Mouse (Mus musculus) adrenal gland, postnatal 10 days (tissue): ENCODE measurements around the gene Cpsf6. TPM values are rescaled to one million over a fixed set of nuclear protein-coding genes. Genes with fewer than 3 reads are reported as not detected.

Experiments
- DNase-seq: peaks from one replicate; pipeline ENCODE4 v3.0.0; 2021; ENCODE audit warnings: mixed read lengths
- total RNA-seq, 2 experiments: library from RNA; stranded (reverse); gene quantifications; 2 replicates each; pipeline ENCODE4 v1.2.3; 2021

The Cpsf6 gene
- total RNA-seq, 2 experiments from 2014 or later = 69.7 to 81.3 TPM

DNA sequence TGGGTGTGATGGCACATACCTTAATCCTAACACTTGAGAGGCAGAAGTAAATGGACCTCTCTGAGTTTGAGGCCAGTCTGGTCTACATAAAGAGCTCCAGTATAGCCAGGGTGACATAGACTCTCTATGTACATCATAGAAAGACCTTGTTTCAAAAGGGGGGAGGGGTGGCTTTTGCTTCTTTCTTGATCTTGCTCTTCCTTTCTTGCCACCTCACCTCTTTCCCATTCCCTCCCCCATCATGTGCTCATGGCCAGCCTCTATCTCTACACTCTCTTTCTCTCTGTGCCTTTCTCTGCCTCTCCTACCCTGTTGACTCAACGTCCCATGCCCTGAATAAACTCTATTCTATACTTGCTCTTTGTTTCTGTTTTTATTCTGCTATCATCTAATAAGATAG lies 6.4 kb upstream of the Cpsf6 start:
- DNase-seq = no peak

DNA sequence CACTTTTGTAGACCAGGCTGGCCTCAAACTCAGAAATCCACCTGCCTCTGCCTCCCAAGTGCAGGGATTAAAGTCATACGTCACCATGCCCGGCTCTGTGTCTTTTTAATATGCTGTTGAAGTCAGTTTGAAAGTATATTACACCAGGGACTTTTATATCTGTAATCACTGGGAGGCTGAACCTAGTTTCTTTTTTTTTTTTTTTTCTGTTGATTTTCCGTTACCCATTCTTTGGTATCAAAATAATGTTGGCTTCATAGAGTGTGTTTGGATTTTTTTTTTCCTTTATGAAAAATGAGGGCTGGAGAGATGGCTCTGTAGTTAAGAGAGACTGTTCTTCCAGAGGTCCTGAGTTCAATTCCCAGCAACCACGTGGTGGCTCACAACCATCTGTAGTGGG lies 5.6 kb upstream of the Cpsf6 start:
- DNase-seq = no peak

DNA sequence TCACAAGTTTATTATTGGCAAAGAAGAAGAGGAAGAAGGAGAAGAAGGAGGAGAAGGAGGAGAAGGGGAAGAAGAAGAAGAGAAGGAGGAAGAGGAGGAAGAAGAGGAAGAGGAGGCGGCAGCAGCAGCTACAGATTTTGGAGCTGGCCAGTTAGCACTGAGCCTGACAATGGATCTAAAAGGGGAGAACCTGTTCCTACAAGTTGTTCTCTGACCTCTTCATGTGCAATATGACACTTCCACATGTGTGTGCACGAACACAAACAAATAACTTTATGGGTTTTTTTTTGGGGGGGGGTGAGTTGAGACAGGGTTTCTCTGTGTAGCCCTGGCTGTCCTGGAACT lies 5.2 kb upstream of the Cpsf6 start:
- no peak for DNase-seq

DNA sequence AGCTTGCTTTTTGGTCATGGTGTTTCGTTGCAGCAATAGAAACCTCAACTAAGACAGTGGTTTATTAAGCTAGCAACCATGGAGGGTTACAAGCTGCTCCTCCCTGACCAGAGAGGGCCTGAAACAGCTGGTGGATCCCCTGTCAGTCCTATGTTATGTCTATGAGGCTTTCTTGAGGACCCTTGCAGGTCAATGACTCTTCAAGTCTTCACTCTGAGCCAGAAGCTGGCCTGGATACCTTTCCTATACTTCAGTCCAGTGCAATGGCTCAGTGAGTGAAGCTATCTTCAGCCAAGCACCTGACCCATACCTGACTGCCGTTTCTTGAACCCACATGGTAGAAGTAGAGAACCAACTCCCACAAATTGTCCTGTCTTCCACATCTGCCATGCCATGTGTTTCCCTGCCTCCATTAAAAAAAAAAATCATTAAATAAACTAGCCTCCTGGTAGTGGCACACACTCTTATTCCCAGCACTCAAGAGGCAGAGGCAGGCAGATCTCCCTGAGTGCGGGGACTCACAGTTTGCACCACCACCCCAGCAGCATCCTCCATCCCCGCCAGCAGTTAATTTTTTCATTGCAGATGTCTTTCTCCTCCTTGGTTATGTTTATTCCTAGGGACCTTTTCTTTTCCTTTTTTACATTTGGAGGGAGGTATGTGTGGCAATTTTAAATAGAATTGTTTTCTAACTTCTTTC lies 4.7 kb upstream of the Cpsf6 start:
- no peak for DNase-seq

DNA sequence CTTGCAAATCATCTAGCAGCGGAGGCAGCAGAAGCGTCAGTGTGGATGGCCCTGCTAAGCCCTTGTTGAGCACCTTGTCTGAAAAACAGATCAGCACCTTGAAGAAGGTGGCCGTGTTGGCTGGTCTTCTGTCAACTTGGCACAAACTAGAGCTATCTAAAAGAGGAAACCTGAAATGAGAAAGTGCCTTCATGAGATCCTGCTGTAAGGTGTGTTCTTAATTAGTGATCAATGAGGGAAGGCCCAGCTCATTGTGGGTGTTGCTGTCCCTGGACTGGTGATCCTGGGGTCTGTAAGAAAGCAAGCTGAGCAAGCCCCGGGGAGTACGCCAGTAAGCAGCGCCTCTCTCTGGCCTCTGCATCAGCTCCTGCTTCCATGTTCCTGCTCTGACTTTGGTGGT lies 4.1 kb upstream of the Cpsf6 start:
- DNase-seq = no peak

DNA sequence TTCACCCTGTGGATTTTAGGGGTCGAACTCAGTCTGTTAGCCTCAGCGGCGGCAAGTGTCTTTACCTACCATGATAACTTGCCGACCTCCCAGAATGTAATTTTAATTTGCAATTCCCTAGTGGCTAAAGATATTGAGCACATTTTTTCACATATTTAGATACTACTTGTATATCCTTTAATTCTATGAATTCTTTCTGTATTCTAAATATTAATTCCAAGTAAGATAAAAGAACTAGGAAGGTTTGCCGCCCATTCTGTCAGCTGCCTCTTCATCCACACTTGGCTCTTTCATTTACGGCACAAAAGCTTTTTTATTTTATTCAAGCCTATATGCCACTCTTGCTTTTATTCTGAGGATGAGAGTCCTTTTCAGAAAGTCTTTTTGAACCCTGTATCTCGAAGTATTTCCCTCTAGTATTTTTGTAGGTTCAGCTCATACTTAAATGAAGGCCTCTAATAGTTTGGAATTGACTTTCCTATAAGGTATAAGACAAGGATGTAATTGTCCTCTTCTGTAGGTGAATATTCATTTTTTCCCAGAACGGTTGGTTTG lies 3.3 kb upstream of the Cpsf6 start:
- no peak for DNase-seq

DNA sequence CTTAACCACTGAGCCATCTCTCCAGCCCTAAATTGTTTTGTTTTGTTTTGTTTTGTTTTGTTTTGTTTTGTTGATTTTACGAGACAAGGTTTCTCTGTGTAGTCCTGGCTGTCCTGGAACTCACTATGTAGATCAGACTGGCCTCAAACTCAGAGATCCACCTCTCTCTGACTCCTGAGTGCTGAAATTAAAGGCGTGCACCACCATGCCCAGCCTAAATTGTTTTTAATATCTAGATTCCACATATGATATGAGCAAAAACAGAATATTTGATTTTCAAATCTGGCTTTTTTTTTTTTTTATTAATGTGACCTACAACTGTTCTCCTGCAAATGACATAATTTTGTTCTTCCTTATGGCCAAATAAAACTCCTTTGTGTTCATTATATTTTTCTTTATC lies 2.3 kb upstream of the Cpsf6 start:
- no peak for DNase-seq

DNA sequence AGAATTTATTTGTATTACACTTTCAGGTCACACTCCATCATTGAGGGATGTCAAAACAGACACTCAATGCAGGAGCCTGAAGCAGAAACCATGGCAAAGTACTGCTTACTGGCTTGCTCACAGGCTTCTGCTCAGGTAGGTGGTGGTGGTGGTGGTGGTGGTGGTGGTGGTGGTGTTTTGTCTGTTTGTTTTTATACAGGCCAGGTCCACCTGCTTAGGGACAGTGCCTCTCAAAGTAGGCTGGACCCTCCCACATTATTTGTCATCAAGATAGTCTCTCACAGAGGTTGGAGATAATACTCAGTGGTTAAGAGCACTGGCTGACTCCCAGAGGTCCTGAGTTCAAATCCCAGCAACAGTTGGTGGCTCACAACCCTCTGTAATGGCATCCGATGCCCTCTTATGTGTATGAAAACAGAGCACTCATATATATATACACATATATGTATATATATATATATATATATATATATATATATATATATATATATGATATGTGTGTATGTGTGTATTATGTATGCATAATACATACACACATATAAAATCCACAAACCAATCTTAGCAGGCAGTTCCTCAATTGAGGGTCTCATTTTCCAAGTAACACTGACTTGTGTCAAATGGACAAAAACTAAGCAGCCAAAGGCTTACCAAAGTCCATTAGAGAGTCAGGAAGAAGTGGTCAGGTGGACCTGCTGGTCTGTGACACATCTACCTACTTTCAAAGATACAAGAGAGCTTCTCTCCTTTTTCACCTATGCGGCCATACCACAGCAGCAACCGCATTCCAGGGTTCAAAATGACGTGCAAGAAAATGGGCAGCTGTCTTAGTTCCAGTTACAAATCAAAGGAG lies 1.1 kb upstream of the Cpsf6 start:
- DNase-seq = no peak

DNA sequence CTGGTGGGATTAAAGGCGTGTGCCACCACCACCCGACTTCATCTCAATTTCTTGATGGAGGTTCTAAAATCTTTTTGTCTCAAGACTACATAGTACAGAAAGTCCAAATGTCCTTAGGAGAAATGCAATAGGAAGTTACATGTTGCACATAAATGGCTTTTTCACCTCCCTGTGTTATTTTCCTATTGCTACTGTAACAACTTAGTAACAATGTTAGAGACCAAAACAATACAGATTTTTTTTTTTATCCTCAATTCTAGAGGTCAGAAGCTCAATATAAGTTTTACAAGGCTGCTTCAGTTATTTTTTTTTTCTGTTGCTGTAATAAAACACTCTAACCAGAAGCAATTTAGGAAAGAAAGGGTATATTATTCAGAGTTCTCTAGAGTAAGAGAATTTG lies 374 bp downstream of the Cpsf6 start:
- no peak for DNase-seq

DNA sequence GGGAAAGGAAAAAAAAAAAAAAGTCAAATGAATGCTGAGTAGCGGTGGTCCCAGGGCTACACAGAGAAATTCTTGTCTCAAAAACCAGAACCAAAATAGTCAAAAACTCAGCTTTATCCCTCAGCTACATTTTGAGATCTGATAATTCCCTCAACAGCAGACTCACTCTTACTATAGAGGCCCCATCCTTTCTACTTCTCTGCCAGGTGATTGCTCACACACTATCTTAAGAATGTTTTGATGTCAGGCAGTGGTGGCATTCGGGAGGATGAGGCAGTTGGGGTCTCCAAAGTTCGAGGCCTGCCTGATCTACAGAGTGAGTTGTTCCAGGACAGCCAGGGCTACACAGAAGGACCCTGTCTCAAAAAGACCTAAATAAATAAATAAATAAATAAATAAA lies 1.2 kb downstream of the Cpsf6 start:
- no peak for DNase-seq

DNA sequence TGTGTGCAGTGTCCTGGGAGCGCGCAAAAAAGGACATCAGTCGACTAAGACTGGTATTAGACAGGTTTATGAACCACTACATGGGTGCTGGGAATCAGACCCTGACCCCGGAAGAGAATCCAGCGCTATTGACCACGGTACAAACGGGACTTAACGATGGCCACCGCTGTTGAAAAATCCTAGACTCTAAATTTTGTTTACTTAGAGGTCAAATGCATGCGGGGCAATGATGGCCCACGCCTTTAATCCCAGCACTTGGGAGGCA lies 1.6 kb downstream of the Cpsf6 start:
- no peak for DNase-seq

DNA sequence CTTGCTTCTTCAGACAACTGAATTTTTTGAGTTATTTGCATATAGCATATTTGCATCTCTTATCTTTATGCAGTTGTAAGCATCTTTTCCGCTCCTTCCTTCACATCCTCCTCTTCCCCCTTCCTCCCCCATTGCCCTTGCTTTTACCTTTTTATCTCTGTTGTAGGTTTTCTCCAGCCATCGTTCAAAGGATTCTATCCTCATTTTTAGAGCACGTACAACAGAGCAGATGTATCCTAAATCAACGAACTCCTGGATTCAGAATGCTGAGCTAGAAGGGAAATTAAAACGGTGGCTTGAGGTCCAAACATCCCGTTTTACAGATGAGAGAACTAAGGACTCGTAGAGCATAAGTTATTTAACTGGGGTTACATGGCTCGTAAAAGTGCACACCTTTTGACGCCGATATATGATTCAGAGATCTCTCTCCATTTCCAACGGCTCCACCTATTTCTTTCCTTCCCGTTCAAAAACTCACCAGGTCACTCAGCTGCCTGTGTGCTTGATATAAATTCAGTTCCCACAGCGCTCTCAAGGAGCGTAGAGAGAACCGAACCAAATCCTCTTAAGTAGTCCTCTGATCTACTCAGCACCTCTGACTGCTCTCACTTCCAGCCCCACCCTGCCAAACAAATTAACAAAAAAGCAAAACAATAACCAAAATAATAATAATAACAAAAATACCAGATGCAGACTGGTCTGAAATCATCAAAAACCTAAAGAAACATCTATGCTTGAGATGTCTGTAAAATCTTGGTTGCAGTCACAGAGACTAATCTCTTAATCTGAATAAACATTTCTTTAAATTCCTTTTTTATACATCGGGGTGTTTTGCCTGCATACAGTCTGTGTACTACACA lies 2.2 kb downstream of the Cpsf6 start:
- no peak for DNase-seq

DNA sequence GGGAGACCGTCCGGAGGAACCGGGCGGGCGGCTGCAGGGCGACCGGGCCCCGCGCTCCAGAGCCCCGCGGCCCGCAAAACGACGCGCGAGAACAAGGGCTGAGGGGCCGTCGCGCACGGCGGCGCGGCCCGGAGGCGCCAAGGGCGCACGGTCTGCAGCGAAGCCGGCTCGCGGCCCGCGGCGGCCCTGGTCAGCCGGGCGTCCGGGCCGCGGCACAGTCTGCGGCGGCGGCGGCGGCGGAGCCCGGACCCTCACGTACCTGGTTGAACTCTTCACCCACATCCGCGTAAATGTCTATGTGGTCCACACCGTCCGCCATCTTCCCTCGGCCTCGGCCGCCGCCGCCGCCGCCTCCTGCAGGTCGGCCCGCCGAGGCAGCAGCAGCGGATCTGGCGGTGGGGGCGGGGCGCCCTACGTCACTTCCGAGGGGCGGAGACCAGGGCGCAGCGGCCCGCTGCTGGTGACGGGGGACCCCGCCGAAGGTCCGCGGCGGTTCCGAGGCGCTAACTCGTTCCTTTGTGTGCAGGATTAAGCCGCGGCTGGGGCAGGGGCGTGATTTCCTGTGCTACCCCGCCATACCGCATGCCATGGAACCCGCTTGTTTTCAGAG lies 3.1 kb downstream of the Cpsf6 start:
- DNase-seq = peak; percentile 100

DNA sequence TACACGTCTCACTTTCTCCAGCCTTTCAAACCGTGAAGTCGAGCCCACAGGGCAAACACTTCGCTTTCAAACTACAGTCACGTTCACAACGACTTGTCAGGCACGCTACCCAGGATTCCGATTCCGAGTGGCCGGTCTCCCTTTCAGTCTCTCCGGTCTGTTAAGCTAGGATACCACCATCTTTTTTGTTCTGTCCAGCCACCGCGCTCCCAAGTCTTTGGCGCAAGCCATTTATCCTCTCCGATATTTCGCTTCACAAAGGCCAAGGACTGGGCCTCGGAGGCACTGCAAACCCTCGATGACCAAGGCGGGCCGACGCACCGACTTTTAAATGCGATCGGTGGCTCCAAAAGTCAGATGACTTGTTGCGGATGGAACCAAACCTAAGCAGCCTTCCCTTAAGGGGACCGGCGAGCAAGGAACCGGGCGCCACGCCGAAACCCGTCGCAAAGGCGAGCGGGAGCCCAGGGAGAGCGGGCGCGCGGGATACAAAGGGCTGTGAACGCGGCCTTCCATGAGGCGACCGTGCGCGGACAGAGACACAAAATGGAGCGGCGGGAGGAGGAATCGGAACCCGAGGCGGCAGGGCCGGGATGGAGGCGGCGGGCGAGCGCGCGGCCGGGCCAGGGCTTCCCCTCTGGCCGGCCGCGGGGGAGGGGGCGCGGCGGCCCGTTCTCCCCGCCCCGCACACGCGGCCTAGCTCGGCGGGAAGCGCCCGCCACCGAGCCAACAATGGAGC lies 3.8 kb downstream of the Cpsf6 start:
- DNase-seq = peak; percentile 68

DNA sequence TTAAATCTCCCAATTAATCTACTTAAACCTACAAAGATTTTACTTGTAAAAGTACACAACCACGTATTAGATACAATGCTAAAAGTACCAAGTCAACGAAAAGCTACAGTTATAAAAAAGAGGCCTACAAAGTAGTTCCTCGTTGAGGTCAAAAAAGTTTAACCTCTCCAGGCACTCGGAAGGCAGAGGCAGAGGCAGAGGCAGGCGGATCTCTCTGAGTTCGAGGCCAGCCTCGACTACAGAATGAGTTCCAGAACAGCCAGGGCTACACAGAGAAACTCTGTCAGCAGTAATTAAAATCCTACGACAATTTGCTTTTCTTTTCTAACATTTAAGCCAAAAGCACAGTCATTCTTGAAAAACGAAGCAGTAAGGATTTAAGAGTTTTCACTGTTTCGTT lies 4.7 kb downstream of the Cpsf6 start:
- DNase-seq = no peak

DNA sequence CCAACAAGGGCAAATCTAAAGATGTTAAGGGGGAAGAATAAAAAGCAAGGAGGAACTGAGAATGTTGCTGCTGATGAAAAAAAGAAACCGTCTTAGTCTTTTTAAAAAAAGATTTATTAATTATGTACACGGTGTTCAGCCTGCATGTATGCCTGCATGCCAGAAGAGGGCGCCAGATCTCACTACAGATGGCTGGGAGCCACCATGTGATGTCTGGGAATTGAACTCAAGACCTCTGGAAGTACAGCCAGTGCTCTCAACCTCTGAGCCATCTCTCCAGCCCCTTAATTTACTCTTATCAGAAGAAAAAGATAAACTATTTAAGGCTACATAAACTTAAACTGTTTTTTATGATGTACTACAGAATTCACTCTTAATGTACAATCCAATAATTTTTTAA lies 16.7 kb downstream of the Cpsf6 start:
- peak; percentile 70 for DNase-seq

DNA sequence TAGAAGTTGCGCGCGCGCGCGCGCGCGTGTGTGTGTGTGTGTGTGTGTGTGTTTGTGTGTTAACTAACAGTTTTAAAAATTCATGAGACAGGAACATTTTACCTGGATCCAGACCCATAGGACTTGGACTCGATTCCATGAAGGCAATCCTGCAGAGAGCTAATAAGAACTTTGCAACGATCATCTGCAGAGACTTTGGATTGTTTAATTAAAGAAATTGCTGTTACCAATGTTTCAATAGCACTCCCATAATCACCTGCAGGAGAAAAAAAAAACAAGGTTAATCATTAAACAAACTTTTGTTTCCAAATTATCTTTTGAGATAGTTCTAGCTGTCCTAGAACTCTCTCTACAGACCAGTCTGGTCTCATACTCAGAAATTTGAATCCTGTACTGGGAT lies 20.9 kb downstream of the Cpsf6 start:
- DNase-seq = no peak

DNA sequence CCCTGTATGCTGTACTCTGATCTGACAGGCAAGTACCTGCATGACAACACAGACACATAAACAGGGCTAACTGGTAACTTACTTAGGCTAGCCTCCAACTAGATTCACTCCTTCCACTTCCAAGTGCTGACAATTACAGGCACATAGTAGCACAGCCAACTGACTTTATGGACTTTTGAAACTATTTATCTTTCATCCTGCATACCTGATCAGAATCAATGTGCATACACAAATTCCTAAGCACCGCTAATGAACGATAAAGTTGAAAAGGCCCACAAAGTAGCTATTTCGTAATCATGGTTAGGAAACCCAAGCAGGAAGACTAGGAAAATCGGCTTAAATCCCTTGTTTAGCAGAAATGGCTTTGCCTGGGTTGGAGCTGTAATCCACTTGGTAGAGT lies 36.8 kb downstream of the Cpsf6 start:
- no peak for DNase-seq

DNA sequence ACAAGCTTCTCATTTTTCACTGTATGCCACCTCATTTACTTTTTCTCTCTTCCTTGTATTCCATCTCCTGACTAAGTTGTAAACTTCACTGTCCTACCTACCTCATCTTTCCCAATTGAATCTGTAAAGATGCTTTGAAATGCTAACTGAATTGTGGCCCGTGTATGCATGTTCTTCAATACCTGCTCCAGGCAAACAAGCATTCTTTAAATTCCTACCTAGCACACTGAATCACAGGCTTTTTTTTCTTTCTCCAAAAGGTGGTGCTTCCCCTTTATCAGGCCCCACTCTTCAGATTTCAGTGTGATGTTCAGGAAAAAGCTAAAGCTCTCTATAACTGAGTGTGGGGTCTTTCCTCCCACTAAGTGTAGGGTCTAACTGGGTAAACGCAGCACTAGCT lies 37.4 kb downstream of the Cpsf6 start:
- no peak for DNase-seq

DNA sequence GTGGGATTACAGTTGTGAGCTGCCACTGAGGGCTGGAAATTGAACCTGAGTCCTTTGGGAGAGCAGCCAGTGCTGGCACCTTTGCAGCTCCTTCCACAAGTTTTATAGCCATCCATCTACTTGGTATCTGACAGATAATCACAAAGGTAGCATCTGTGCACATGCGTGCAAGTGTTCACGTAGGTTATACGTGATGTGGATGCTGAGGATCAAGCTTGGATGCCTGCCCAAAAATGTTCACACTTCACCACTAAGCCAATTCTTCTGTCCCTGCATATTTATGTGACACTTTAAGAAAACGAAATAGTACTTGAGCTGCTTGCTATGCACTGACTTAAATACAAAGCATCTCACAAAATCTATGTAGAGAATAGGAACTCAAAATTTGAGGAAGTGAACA lies 38.8 kb downstream of the Cpsf6 start:
- DNase-seq = no peak

DNA sequence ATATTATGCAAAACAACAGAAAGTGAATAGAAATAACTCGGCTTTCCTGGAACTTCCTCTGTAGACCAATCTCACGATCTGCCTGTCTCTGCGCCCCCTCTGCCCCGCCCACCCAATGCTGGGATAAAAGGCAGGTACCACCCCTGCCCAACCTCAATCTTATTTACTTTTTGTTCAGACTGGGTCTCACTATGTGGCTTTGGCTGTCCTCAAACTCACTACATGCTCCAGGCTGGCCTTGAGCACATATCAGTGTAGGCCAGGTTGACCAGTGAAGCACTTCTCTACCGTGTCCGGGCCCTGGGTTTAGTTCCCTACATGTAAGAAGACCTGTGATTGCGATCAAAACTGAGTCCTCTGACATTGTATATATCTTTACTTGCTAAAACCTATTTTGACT lies 40.6 kb downstream of the Cpsf6 start:
- DNase-seq = no peak

DNA sequence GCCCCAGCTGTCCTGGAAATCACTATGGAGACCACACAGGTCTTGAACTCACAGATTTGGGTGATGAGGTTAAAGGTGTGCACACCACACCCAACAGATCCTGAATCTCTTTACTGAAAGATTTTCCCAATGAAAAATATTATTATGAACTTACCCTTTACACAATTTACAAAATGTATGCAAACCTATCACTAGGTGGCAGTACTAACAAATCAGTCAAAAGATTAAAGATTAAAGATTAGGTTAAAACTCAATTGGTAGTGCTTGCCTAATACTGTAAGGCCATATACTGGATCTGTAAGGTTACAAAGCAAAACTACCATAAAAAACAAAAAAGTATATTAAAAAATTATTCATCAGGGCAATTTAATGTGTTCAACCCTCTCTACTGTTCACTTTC lies 41.9 kb downstream of the Cpsf6 start:
- DNase-seq = no peak
